Mouse (Mus musculus) neural tube, embryonic 14.5 days (tissue): Measurements from ENCODE around the gene Dnlz. TPM values are rescaled to one million over a fixed set of nuclear protein-coding genes. Genes with fewer than 3 reads are reported as not detected.

ENCODE experiments used
- ATAC-seq: fragments of 200-750 bp; cut with Nextera tagmentation; 2 replicates; pipeline ENCODE4 v1.8.0; 2017; ENCODE audit warnings: low read depth, mild to moderate bottlenecking, moderate TSS enrichment, moderate library complexity
- H3K27ac ChIP-seq: fragments of 300-500 bp; sonication (generic); 2 replicates; pipeline ENCODE4 v1.5.1; 2014; ENCODE audit warnings: low read depth, mild to moderate bottlenecking, control low read depth, low read length, moderate library complexity, mixed read lengths
- H3K27me3 ChIP-seq: fragments of 300-500 bp; sonication (generic); 2 replicates; pipeline ENCODE4 v1.6.1; 2014; ENCODE audit warnings: low read length; ENCODE audit not compliant: control insufficient read depth, insufficient read depth
- H3K36me3 ChIP-seq: fragments of 300-500 bp; sonication (generic); 2 replicates; pipeline ENCODE4 v1.6.1; 2014; ENCODE audit warnings: low read length, mixed read lengths; ENCODE audit not compliant: control insufficient read depth, insufficient read depth
- H3K4me1 ChIP-seq: fragments of 300-500 bp; sonication (generic); 2 replicates; pipeline ENCODE4 v1.6.1; 2014; ENCODE audit warnings: low read length; ENCODE audit not compliant: control insufficient read depth, insufficient read depth
- H3K4me2 ChIP-seq: fragments of 300-500 bp; sonication (generic); 2 replicates; pipeline ENCODE4 v1.6.1; 2014; ENCODE audit warnings: mild to moderate bottlenecking, low read depth, low read length, control low read depth
- H3K4me3 ChIP-seq: fragments of 300-500 bp; sonication (generic); 2 replicates; pipeline ENCODE4 v1.5.1; 2014; ENCODE audit warnings: low read depth, low read length, control low read depth, mixed read lengths
- H3K9ac ChIP-seq: fragments of 300-500 bp; sonication (generic); replicated peaks from 2 replicates; pipeline ENCODE4 v1.6.1; 2014; ENCODE audit warnings: low read depth, mild to moderate bottlenecking, control low read depth, low read length, mixed read lengths
- H3K9me3 ChIP-seq: fragments of 300-500 bp; sonication (generic); 2 replicates; pipeline ENCODE4 v1.6.1; 2016; ENCODE audit warnings: low read length; ENCODE audit not compliant: control insufficient read depth
- WGBS: fragments of 180-500 bp; shearing (Covaris S2); extraction: QIAGEN DNeasy Blood & Tissue Kit; methylation state at CpG from one replicate; pipeline ENCODE4 v1.1.7; 2014; 5-methylcytosine and 5-hydroxymethylcytosine counted together
- polyA plus RNA-seq: library from polyadenylated mRNA; unstranded; fragments of >200 nt; fragmentation: Nextera tagmentation; extraction: Ambion mirVana; gene quantifications from 2 replicates; pipeline ENCODE4 v1.2.1, GENCODE M21; 2014

The Dnlz gene
- polyA plus RNA-seq, 1 experiment from 2014 or later = 26.6 TPM

GRCm38 (mm10) chr2:26330056-26330468 lies 21.8 kb downstream of the Dnlz start:
- H3K27me3 ChIP-seq = no peaks in the 10 kb centered on the region
- no peak overlapping the region for H3K4me2 ChIP-seq
- no peak overlapping the region for H3K4me3 ChIP-seq
- H3K9me3 ChIP-seq = no peaks in the 10 kb centered on the region
- no peaks in the 10 kb centered on the region for H3K4me1 ChIP-seq
- ATAC-seq = peak; percentile 32; the same call in 1 of the 2 replicates
- WGBS = 79% methylated on average over 4 of the region's 4 CpGs
- peak overlapping the region; percentile 61 for H3K27ac ChIP-seq
- no peak overlapping the region for H3K9ac ChIP-seq
- peaks cover 46% of the 10 kb centered on the region for H3K36me3 ChIP-seq

- Histone ChIP-seq H3K9me3 (no peaks in the 10 kb centered on the region), H3K4me3 (no peak overlapping the region), H3K4me1 (no peaks in the 10 kb centered on the region), H3K27me3 (no peaks in the 10 kb centered on the region), H3K9ac (no peak overlapping the region), H3K27ac (no peak overlapping the region), H3K4me2 (no peak overlapping the region), H3K36me3 (peaks cover 51% of the 10 kb centered on the region)
- WGBS = 52% methylated on average over 8 of the region's 8 CpGs
- ATAC-seq = no peak
Measured at GRCm38 (mm10) chr2:26329402-26329801, 22.5 kb downstream of the Dnlz start.

GRCm38 (mm10) chr2:26327852-26328251 lies 24.1 kb downstream of the Dnlz start:
- peaks cover 66% of the 10 kb centered on the region for H3K36me3 ChIP-seq
- ATAC-seq = no peak
- H3K4me2 ChIP-seq = no peak overlapping the region
- H3K4me1 ChIP-seq = no peaks in the 10 kb centered on the region
- H3K27me3 ChIP-seq = no peaks in the 10 kb centered on the region
- no peak overlapping the region for H3K4me3 ChIP-seq
- no peak overlapping the region for H3K27ac ChIP-seq
- H3K9ac ChIP-seq = no peak overlapping the region
- no peaks in the 10 kb centered on the region for H3K9me3 ChIP-seq
- WGBS = 86% methylated on average over 4 of the region's 4 CpGs

GRCm38 (mm10) chr2:26325386-26326181 lies 26.3 kb downstream of the Dnlz start:
- Histone ChIP-seq H3K4me2 (no peak overlapping the region), H3K9ac (no peak overlapping the region), H3K36me3 (peaks cover 57% of the 10 kb centered on the region), H3K4me3 (no peak overlapping the region), H3K27ac (no peak overlapping the region), H3K9me3 (no peaks in the 10 kb centered on the region), H3K4me1 (no peaks in the 10 kb centered on the region), H3K27me3 (no peaks in the 10 kb centered on the region)
- peak; percentile 77; the same call in 1 of the 2 replicates for ATAC-seq
- 69% methylated on average over 15 of the region's 15 CpGs for WGBS

GRCm38 (mm10) chr2:26324917-26325316 lies 27.0 kb downstream of the Dnlz start:
- Histone ChIP-seq H3K36me3 (peaks cover 53% of the 10 kb centered on the region), H3K27ac (no peak overlapping the region), H3K4me2 (no peak overlapping the region), H3K9ac (no peak overlapping the region), H3K4me3 (no peak overlapping the region), H3K9me3 (no peaks in the 10 kb centered on the region), H3K27me3 (no peaks in the 10 kb centered on the region), H3K4me1 (peaks cover 5% of the 10 kb centered on the region; the same call in 1 of the 2 replicates)
- WGBS = 92% methylated on average over 2 of the region's 2 CpGs
- no peak for ATAC-seq

GRCm38 (mm10) chr2:26323589-26324325 lies 28.2 kb downstream of the Dnlz start:
- Histone ChIP-seq H3K36me3 (peaks cover 46% of the 10 kb centered on the region), H3K4me2 (no peak overlapping the region), H3K4me3 (no peak overlapping the region), H3K27ac (no peak overlapping the region), H3K9me3 (no peaks in the 10 kb centered on the region), H3K27me3 (no peaks in the 10 kb centered on the region), H3K9ac (no peak overlapping the region), H3K4me1 (peaks cover 16% of the 10 kb centered on the region)
- WGBS = 90% methylated on average over 13 of the region's 13 CpGs
- ATAC-seq = no peak

- ATAC-seq = no peak
- H3K9ac ChIP-seq = no peak overlapping the region
- H3K9me3 ChIP-seq = no peaks in the 10 kb centered on the region
- whole genome bisulfite sequencing = 76% methylated on average over 14 of the region's 14 CpGs
- H3K27me3 ChIP-seq = no peaks in the 10 kb centered on the region
- H3K27ac ChIP-seq = no peak overlapping the region
- H3K4me1 ChIP-seq = peaks cover 38% of the 10 kb centered on the region
- H3K4me3 ChIP-seq = no peak overlapping the region
- peaks cover 23% of the 10 kb centered on the region; the same call in 1 of the 2 replicates for H3K36me3 ChIP-seq
- H3K4me2 ChIP-seq = no peak overlapping the region
Measured at GRCm38 (mm10) chr2:26320245-26321185, 31.4 kb downstream of the Dnlz start.

GRCm38 (mm10) chr2:26319519-26320244 lies 32.2 kb downstream of the Dnlz start:
- no peak overlapping the region for H3K4me2 ChIP-seq
- ATAC-seq = no peak
- peak overlapping the region; percentile 11; the same call in 1 of the 2 replicates for H3K9ac ChIP-seq
- no peak overlapping the region for H3K4me3 ChIP-seq
- no peaks in the 10 kb centered on the region for H3K27me3 ChIP-seq
- peaks cover 18% of the 10 kb centered on the region; the same call in 1 of the 2 replicates for H3K36me3 ChIP-seq
- H3K9me3 ChIP-seq = no peaks in the 10 kb centered on the region
- peaks cover 38% of the 10 kb centered on the region for H3K4me1 ChIP-seq
- H3K27ac ChIP-seq = no peak overlapping the region
- WGBS = 90% methylated on average over 13 of the region's 13 CpGs
